Mouse (Mus musculus) right cerebral cortex, postnatal 10 days (tissue): ENCODE results near the gene Map3k19.

Source experiments
- DNase-seq, 2 experiments: peaks; one replicate each; pipeline ENCODE4 v3.0.0; 2021; ENCODE audit warnings: low spot score in 2 of 2

The Map3k19 gene

DNA sequence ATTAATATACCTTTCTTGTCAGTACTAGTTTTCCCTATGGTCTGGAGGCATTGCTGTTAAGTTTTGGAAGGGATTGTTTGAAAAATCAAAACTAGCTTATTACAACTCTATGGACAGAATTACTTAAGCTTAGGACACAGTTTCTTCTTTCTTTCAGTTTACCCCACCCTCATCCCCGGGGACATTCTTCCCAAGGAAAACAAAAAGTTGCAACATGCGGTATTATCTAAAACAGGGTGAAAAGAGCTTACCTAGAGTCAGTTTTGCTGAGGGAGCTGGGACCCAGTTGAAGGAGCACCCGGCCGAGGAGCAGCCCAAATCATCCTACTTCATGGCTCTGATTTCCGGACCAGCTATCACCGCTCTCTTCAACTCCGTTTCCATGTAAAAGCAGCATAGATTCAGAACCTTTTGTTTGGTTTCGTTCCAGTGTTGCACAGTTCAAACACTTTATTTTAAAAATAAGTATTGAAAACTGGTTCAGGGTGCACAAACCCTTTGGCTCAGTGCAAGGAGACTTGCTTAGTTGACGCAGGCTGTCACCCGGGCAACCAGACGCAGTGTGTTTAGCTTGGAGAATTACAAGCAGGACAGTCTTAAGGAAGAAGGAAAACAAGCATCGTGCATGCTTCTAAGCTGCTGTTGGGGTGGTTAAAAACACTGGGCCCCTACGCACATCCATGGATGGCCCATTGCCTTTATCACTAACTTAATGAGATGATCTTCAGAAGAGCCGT is at the start of gene Map3k19:
TSS of gene Map3k19 (minus strand) at position 546 of the 737 bp plus-strand sequence.
- peak; percentile 65 to 66 for DNase-seq

DNA sequence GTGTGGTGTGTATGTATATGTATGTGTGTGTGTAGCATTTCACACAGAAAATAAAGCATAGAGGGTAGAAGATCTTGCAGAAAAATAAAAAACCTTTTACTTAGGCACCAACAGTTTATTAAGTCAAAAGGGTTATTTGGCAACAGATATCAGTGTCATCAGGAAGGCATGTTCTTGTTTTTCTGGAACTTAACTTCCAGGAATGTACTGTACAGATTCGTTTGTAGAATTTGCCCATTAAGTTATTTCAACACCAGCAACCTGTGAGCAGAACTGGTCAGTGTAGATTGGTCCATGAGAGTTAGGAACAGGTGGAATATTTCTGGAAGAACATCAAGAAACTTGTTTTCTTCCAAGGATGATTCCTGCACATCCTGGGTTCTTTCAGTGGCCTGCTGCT is 44.6 kb upstream of the Map3k19 start:
- no peak for DNase-seq

GRCm38 (mm10) chr1:127869276-127869675 is 14.4 kb upstream of the Map3k19 start:
- no peak for DNase-seq

- peak; percentile 92 to 93 for DNase-seq
Measured at GRCm38 (mm10) chr1:127868300-127869261, 13.8 kb upstream of the Map3k19 start, which contains the start of gene Rab3gap1. TSS of gene Rab3gap1 (plus strand) at chr1:127868773.

- DNase-seq, result no peak
Measured at GRCm38 (mm10) chr1:127863806-127864205, 9.0 kb upstream of the Map3k19 start.

DNA sequence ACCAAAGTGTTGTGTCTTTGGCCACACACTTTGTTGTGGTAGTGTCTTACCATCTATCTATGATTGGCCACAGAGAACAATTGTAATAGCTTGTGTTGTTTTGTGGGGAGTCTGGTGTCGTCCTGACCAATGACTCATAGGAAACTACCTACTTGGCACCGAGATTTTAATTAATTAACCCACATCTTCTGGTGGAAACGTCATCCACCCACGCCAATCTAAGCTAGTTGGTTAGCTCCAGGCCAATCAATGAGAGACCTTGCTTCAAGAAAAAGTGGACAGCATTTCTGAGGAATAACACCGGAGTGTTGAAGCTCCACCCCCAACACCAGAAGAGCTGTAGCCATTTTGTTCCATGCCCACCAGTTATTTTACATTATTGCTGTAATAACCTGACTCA is 7.1 kb upstream of the Map3k19 start:
- no peak for DNase-seq

DNA sequence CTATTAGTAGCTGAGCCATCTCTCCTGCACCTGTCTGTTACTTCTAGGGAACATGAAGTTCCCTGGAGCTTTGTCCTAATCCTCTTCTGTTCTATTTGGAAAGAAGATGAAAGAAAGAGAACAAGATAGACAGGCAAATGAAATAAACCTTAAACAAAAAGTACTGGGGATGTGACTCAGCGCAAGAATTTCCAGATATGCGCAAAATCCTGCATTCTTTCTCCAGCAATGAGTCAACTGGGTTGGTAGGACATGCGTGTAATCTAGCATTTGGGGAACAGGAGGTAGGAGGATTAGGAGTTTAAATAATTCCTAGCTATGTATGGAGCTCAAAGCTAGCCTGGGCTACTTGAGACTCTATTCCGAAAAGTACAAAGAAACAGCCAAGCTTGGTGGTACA is 5.7 kb upstream of the Map3k19 start:
- no peak for DNase-seq

GRCm38 (mm10) chr1:127859799-127860400 is 5.1 kb upstream of the Map3k19 start:
- no peak for DNase-seq

DNA sequence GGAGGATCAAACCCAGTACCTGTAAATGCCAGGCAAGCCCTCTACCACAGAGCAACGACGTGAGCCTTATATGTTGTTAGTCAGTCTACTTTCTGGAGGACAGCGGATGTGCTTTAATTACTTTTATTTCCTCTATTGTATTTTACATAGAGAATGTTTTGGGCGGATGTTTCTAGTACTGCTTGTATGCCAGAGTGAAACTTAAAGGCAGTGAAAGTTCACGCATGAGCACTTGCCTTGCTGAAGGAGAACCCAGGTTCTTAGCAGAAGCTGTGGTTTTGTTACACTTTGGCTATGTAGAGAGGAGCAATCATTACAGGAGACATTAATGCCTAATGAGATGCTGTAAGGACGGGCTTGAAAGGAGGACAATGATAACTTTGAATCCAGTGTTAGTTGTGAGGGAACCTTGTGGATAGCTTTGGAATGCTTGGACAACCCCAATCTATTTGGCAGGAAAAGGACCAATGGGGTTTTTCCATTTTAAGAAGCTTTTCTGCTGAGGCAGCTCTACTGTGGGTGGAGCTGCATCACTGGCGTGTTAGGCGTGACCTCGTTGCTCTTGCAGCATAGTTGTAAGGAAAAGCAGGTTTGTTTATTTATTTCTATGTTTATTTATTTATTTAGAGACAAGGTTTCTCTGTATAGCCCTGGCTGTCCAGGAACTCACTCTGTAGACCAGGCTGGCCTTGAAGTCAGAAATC is 4.3 kb upstream of the Map3k19 start:
- no peak for DNase-seq

- no peak for DNase-seq
Measured at GRCm38 (mm10) chr1:127850075-127850610, 4.7 kb downstream of the Map3k19 start.

GRCm38 (mm10) chr1:127845472-127845871 is 9.4 kb downstream of the Map3k19 start:
- DNase-seq, result no peak

- no peak for DNase-seq
Measured at GRCm38 (mm10) chr1:127838602-127839001, 16.2 kb downstream of the Map3k19 start.

- no peak for DNase-seq
Measured at GRCm38 (mm10) chr1:127836619-127837018, 18.2 kb downstream of the Map3k19 start.

DNA sequence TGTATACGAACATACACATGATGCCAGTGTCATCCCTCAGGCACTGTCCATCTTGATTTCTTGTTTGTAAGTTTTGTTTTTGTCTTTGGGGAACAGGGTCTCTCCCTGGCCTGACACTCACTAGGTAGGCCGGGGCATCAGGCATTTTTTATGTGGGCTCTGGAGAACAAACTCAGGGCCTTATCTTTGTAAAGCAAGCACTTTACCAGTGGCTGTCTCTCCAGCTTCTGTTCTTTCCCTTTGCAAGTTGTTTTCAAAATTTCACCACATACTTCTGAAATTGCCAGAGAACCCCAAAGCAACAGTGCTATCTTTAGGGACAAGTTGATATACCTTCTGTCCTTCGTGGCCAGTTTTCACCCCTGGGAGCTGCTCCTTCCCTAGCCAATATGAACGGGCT is 20.6 kb downstream of the Map3k19 start:
- DNase-seq, result no peak

DNA sequence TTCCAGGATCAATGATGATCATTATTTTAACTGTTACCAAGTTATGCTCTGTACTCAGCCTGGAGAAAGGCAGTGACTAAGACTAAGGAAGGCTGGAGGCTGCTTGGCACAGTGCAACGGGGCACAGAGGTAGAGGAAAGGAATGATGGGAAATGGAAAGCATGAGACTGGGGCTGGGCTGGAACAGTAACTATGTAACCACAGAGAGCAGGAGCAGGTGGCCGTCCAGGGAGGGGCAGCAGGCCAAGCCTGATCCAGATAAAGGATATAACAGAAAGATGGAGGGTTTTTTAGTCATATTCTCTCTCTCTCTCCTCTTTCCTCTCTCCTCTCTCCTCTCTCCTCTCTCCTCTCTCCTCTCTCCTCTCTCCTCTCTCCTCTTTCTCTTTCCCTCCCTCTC is 21.1 kb downstream of the Map3k19 start:
- no peak for DNase-seq

DNA sequence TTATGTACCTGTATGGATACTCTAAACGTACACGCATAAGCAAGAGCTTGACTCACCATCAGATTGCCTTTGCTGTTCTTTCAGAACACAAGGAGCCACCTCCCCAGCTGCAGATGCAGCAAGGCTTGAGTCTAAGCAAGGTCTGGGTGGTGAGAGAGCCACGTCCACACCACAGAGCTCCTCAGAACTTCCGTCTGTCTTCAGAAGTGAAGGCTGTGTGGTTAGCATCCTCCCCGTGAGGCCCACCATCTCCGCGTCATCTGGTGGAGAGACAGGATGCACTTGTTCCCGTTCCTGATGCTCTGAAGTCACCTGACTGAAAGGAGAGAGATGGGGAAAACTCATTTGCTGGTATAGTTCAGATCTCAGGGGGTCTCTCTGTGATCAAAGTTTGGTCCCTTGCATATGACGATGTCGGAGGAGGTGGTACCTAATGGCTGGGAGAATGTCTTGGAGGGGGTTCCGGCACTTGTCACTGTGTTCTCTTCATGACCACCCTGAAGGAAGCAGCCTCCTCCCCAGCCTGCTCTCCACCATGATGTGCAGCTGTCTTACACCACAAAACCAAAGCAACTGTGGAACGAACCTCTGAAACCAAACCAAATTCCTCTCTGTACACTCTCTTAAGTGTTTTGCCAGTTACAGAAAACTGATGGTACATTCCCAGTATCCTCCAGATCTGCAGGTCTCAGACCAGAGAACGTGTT is 24.5 kb downstream of the Map3k19 start:
- DNase-seq, result no peak

- DNase-seq, result no peak
Measured at GRCm38 (mm10) chr1:127827325-127827724, 27.5 kb downstream of the Map3k19 start.

DNA sequence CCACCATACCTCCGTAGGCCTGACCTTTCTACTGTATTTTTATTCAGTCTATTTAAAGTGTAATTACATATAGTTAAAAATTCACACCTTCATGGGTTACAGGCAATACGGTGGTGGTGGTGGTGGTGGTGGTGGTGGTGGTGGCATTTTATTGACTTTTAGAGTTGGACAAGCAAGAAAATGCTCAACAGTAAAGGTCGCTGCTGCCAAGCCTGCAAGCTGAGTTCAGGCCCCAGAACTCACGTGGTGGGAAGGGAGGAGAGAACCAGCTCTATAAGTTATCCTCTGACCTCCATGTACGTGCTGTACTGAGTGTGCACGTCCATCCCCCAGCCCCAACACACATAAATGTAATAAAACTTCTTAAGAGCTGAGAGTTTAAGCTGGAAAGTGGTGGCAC is 38.5 kb downstream of the Map3k19 start:
- no peak for DNase-seq

- DNase-seq, result no peak
Measured at GRCm38 (mm10) chr1:127812929-127813328, 41.9 kb downstream of the Map3k19 start.

DNA sequence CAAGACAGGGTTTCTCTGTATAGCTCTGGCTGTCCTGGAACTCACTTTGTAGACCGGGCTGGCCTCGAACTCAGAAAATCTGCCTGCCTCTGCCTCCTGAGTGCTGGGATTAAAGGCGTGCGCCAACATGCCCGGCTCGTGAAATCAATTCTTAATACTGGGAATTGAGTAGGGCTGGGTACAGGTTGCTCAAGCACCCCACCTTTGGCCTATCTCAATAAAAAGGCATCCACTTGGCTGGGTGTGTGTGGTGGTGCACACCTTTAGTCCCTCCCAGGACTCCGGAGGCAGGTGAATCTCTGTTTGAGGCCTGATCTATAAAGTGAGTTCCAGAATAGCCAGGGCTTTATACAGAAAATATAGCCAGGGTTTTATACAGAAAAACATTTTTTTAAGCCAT is 46.2 kb downstream of the Map3k19 start:
- no peak for DNase-seq

- no peak for DNase-seq
Measured at GRCm38 (mm10) chr1:127802916-127803315, 51.9 kb downstream of the Map3k19 start.
